Mouse (Mus musculus) left cerebral cortex, adult 11 months (tissue): ENCODE results near the gene Rbm47.
"Not testable (repeated sequence)": the region's sequence is repeated elsewhere in the genome, so short reads cannot be mapped to it uniquely, and the experiment has no call there.

ENCODE experiments used
- DNase-seq: peaks from one replicate; pipeline ENCODE4 v3.0.0; 2022; ENCODE audit warnings: low spot score

Gene Rbm47

DNA sequence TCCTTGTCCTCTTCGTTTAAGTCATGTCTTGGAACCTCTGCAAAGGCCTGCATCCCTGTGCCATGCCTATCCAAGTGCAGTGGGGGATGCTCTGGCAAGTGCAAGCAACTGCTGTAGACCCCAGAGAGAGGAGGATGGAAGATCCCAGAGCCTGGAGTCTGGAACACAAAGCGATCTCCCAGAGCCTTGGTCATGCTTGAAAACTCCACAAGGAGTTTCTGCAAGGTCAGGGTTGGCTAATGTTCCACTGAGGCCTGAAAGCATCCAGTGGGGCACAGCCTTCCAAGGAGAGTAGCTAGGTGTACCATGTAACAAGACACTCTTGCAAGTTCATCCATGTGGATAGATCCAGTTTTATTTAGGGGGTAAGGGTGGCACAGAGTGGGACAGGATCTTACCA is 158.5 kb downstream of the Rbm47 start:
- DNase-seq: no peak

GRCm38 (mm10) chr5:66013999-66014398 is 158.9 kb downstream of the Rbm47 start:
- DNase-seq: no peak

GRCm38 (mm10) chr5:66008245-66008967 is 164.5 kb downstream of the Rbm47 start:
- DNase-seq: no peak

DNA sequence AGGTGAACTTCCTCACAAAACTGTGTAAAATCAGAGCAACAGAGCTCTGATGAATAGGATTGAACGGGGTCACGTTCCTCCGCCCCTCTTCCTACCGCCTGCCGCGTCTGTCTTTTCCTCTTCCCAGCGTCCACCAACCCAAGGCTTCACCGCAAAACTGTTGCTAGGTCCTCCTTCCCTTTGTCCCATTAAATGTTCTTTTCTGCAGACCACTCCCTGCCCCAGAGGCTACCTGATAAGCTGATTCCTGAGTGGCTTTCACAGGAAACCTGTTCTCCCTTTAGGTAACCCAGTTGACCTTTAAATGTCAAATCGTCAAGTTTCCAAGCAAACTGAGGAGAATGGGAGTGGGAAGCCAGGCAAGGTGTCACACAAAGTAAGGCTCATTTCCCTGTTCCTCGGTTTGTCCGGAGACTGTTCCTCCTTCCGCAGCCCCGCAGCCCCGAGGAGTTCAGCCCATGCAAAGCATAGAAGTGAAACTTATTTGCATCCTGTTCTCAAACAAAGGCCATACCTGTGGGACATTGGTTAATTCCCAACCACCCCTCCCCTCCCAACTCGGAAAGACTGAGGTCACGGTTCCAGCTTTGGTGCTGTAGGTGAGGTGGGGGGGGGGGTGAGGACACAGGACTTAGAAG is 167.8 kb downstream of the Rbm47 start:
- DNase-seq: no peak

- no peak for DNase-seq
Observed at GRCm38 (mm10) chr5:66004134-66004925, 168.6 kb downstream of the Rbm47 start, which contains the start of gene 9130230L23Rik. Gene 9130230L23Rik (minus strand): TSS chr5:66004285.

GRCm38 (mm10) chr5:66001232-66001631 is 171.7 kb downstream of the Rbm47 start:
- DNase-seq: no peak

DNA sequence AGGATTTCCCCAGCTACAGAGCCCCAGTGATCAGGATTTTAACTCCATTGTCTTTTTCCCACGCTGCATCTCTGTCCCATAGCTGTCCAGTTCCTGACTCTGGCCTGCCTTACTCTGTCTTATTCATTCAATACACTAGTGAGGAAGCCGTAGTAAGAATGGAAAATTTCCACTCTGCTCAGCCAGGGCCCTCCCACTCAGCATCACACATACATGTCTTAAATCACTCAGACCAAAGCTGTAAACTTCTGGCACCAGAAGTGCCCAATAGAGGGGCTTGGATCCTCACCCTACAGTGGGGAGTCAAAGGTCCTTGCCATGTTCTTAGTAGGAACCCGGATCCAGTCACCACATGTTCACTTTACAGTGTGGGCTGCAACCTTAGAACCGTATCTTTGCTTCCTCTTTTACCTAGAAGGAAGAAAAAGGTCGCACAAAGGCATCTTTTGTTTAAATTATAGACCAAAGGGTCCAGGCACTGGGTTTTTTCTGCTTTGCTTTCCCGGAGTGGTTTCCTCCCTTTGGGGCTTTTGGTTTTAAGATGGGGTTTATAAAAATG is 172.3 kb downstream of the Rbm47 start:
- DNase-seq: no peak

DNA sequence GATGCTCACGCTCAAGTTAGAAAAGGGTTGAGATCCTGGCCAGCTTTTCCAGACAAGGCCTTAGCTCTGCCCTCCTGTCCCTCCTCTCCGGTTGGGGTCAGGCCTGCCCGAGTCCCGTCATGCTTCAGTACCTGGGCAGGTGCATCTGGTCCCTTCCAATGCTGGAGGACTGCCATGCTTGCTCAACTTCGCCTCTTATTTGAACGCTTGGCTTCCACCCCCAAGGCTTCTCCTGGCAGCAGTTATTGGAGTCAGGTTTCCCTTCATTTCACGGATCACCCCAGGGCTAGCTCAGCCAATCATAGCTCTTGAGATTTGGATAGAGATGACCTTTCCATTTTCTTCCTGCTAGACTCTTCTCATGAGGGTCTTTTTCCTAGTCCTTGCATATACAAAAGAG is 172.8 kb downstream of the Rbm47 start:
- DNase-seq: no peak

GRCm38 (mm10) chr5:65999106-65999505 is 173.8 kb downstream of the Rbm47 start:
- no peak for DNase-seq

GRCm38 (mm10) chr5:65997813-65998212 is 175.1 kb downstream of the Rbm47 start:
- no peak for DNase-seq

DNA sequence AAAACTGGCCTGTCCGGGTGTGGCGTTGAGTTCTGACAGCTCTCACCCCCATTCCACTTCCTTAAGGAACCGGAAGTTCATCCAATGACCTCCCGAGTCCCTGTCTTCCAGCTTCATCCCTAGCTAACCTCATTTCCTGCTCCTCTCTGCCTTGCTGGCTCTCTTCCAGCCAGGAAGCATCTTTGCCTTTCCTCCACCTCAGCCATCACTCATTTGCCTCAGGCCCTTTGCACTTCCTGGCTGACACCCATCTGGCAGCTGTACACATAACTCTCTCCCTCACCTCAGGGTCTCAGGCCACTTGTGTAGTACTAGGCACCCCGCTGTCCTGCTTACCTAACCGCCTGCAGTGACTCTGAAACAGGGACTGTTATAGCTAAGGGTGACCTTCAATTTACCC is 178.3 kb downstream of the Rbm47 start:
- DNase-seq: no peak

GRCm38 (mm10) chr5:65991191-65991590 is 181.7 kb downstream of the Rbm47 start:
- no peak for DNase-seq

DNA sequence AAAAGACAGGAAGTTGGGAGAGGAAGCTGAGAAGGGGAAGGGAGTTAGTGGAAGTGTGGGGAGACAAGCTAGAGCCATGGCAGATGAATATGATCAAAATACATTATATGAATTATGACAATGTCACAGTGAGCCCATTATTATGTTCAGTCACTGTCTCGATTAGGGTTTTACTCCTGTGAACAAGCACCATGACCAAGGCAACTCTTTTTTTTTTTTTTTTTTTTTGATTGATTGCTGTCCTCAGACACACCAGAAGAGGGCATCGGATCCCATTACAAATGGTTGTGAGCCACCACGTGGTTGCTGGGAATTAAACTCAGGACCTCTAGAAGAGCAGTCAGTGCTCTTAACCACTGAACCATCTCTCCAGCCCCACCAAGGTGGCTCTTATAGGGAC is 185.9 kb downstream of the Rbm47 start:
- not testable (repeated sequence) for DNase-seq

DNA sequence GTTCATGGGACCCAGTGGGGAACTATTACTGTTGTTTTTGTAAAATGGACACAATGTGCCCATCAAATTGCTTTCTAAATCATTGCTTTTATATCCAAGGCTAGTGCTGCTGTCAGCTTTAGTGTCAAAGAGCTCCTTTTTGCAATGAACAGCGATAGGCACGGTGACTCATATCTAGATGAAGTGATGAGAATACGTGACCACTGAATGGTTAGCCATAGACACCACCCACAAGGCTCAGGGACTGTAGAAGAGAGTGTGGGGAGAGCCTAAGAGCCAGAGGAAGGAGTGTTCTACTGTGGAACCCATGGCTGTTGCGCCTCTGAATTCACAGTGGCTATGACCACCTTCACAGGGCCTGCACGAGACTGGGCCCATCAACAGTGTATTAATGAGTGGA is 186.5 kb downstream of the Rbm47 start:
- no peak for DNase-seq

DNA sequence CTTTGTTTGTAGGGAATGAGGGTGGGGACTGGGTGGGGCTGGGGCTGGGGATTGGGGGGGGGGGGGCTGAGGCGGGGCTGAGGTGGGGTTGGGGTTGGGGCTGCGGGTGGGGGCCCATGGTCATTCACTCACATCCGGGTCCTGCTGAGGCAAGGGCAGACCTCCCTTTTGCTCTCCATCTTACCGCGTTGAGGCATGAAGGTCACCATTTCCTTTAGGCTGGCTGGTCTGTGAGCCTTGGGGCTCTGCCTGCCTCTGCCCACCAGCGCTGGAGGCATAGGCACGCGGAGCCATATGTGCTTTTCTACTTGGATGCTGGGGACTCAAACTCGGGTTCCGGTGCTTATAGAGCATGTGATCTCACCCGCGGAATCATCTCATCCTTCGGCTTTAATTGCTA is 197.2 kb downstream of the Rbm47 start:
- DNase-seq: no peak

- no peak for DNase-seq
Observed at GRCm38 (mm10) chr5:65973189-65973588, 199.7 kb downstream of the Rbm47 start.

- DNase-seq: no peak
Observed at GRCm38 (mm10) chr5:65968004-65968403, 204.9 kb downstream of the Rbm47 start.

DNA sequence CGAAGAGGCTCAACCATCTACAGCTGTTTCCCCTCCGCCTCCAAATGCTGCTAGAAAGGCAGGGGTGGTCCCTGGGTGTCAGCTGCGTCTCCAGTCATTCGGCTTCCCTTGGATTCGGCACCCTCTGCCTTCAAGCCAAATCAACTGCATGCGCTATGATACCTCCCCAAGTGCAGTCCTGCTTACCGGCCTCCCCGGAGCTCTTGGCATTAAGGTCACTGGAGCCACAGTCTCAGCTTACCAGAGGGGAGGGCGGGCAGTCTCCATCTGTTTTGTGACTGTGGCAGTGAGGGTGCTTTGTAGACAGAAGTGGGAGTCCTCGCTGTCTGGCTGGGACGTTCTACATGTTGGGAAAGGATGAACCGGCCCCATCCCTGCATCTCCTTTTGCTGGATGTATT is 205.8 kb downstream of the Rbm47 start:
- no peak for DNase-seq
